In genomic region chr11:50717381-50717897, GRCm38 (mm10) we compare ENCODE assay signal across 13 mouse cellular contexts.
DNase-seq lines count a peak whose midpoint lies in the region; ATAC-seq and TF ChIP-seq lines count a peak whose summit lies in the region.
"Had no signal": no experiment of that assay in that cellular context is flagged by ENCODE, and none has a peak within 500 bp of the region (broad histone marks: within the 10 kb centered on the region; RNA-seq: fewer than 3 reads in every experiment).

No protein-coding gene starts in this region.

- no peak overlapping the region for H3K4me2 ChIP-seq in hindbrain, postnatal 0 days (ENCODE audit: low read depth, low read length)
- H3K4me2 ChIP-seq in hindbrain, embryonic 11.5 days (replicated peaks; ENCODE audit: low read depth, low read length): no peak overlapping the region
- no peak overlapping the region for H3K4me2 ChIP-seq in forebrain, embryonic 15.5 days (replicated peaks)
- H3K4me2 ChIP-seq in forebrain, embryonic 11.5 days (ENCODE audit: low read depth, low read length, severe bottlenecking): no peak overlapping the region
- H3K4me2 ChIP-seq: hindbrain, embryonic 14.5 days; liver, embryonic 15.5 days had no signal

- intact Hi-C loops in heart, postnatal 14 days (cut with DNase I): no loop called here

- WGBS in hindbrain, postnatal 0 days: 60% methylated on average over 12 of the region's 12 CpGs
- 64% methylated on average over 12 of the region's 12 CpGs for WGBS in hindbrain, embryonic 11.5 days
- WGBS in forebrain, embryonic 15.5 days: 77% methylated on average over 12 of the region's 12 CpGs
- 76% methylated on average over 12 of the region's 12 CpGs for WGBS in forebrain, embryonic 11.5 days

- H3K27me3 ChIP-seq in hindbrain, postnatal 0 days (ENCODE audit: insufficient read depth, low read length): no peaks in the 10 kb centered on the region
- no peaks in the 10 kb centered on the region for H3K27me3 ChIP-seq in hindbrain, embryonic 11.5 days (ENCODE audit: control insufficient read depth, insufficient read depth, low read length)
- H3K27me3 ChIP-seq in forebrain, embryonic 15.5 days: no peaks in the 10 kb centered on the region
- H3K27me3 ChIP-seq in forebrain, embryonic 11.5 days (ENCODE audit: control insufficient read depth, insufficient read depth, low read length): no peaks in the 10 kb centered on the region
- H3K27me3 ChIP-seq: liver, embryonic 15.5 days had no signal

- ATAC-seq in hindbrain, postnatal 0 days: peak; percentile 33; the same call in 1 of the 2 replicates
- ATAC-seq in hindbrain, embryonic 11.5 days (ENCODE audit: low FRiP score): no peak
- no peak for ATAC-seq in forebrain, embryonic 15.5 days (replicated peaks)
- ATAC-seq in forebrain, embryonic 11.5 days (replicated peaks; ENCODE audit: low FRiP score): no peak

- H3K27ac ChIP-seq in hindbrain, postnatal 0 days: no peak overlapping the region; the same call in 1 of the 2 replicates
- H3K27ac ChIP-seq in hindbrain, embryonic 11.5 days (ENCODE audit: low read depth, low read length): no peak overlapping the region
- no peak overlapping the region for H3K27ac ChIP-seq in forebrain, embryonic 15.5 days (replicated peaks)
- no peak overlapping the region for H3K27ac ChIP-seq in forebrain, embryonic 11.5 days (ENCODE audit: low read depth, low read length)
- H3K27ac ChIP-seq: forebrain, embryonic 10.5 days; hindbrain, embryonic 14.5 days; liver, embryonic 15.5 days had no signal

- no peaks in the 10 kb centered on the region for H3K36me3 ChIP-seq in hindbrain, postnatal 0 days (ENCODE audit: insufficient read depth, low read length)
- H3K36me3 ChIP-seq in hindbrain, embryonic 11.5 days (ENCODE audit: control insufficient read depth, insufficient read depth, low read length): no peaks in the 10 kb centered on the region
- no peaks in the 10 kb centered on the region for H3K36me3 ChIP-seq in forebrain, embryonic 15.5 days
- H3K36me3 ChIP-seq in forebrain, embryonic 11.5 days (ENCODE audit: control insufficient read depth, insufficient read depth, low read length): no peaks in the 10 kb centered on the region
- H3K36me3 ChIP-seq: forebrain, embryonic 10.5 days; liver, embryonic 15.5 days had no signal

- no peak for DNase-seq in hindbrain, postnatal 0 days (ENCODE audit: low spot score)
- no peak for DNase-seq in hindbrain, embryonic 11.5 days (ENCODE audit: low spot score)
- DNase-seq in urinary bladder, postnatal 14 days (ENCODE audit: low spot score): peak; percentile 43
- no peak for DNase-seq in urinary bladder, postnatal 4 days (ENCODE audit: low spot score in 2 of 2)
- peak; percentile 34 to 43 for DNase-seq in heart, postnatal 14 days
- no peak for DNase-seq in forebrain, embryonic 11.5 days (ENCODE audit: low spot score)
- no peak for DNase-seq in embryo, embryonic 9.5 days (ENCODE audit: extremely low spot score)
- DNase-seq: cerebellum, postnatal 25 days; kidney, postnatal 14 days had no signal

- no peak for TF ChIP-seq CTCF in hindbrain, postnatal 0 days (IDR thresholded peaks at IDR 0.05; ENCODE audit: low read depth)

- peaks cover 3% of the 10 kb centered on the region for H3K4me1 ChIP-seq in hindbrain, postnatal 0 days (ENCODE audit: insufficient read depth, low read length)
- H3K4me1 ChIP-seq in hindbrain, embryonic 11.5 days (replicated peaks; ENCODE audit: control insufficient read depth, insufficient read depth, low read length): 0 out of 2 replicates have a peak, but pooled peaks cover 2% of the 10 kb centered on the region
- H3K4me1 ChIP-seq in forebrain, embryonic 15.5 days: peaks cover 5% of the 10 kb centered on the region; the same call in 1 of the 2 replicates
- H3K4me1 ChIP-seq in forebrain, embryonic 11.5 days (replicated peaks; ENCODE audit: control insufficient read depth, insufficient read depth, low read length): no peaks in the 10 kb centered on the region
- H3K4me1 ChIP-seq: liver, embryonic 15.5 days had no signal

- H3K4me3 ChIP-seq in hindbrain, postnatal 0 days (ENCODE audit: low read length): no peak overlapping the region
- no peak overlapping the region for H3K4me3 ChIP-seq in hindbrain, embryonic 11.5 days (ENCODE audit: low read depth, low read length)
- H3K4me3 ChIP-seq in forebrain, embryonic 15.5 days: no peak overlapping the region
- H3K4me3 ChIP-seq in forebrain, embryonic 11.5 days (ENCODE audit: low read depth, low read length): no peak overlapping the region
- H3K4me3 ChIP-seq: forebrain, embryonic 10.5 days; liver, embryonic 15.5 days had no signal

- H3K9ac ChIP-seq in hindbrain, postnatal 0 days (replicated peaks; ENCODE audit: low read length): 0 out of 2 replicates have a peak overlapping the region, but pooled peaks have one; percentile 1
- no peak overlapping the region for H3K9ac ChIP-seq in hindbrain, embryonic 11.5 days (ENCODE audit: low read depth, low read length)
- no peak overlapping the region for H3K9ac ChIP-seq in forebrain, embryonic 15.5 days (replicated peaks)
- no peak overlapping the region for H3K9ac ChIP-seq in forebrain, embryonic 11.5 days (ENCODE audit: low read length)
- H3K9ac ChIP-seq: hindbrain, embryonic 14.5 days; liver, embryonic 15.5 days had no signal

- H3K9me3 ChIP-seq in hindbrain, postnatal 0 days (ENCODE audit: low read length): no peaks in the 10 kb centered on the region
- no peaks in the 10 kb centered on the region for H3K9me3 ChIP-seq in hindbrain, embryonic 11.5 days (ENCODE audit: control insufficient read depth, low read length)
- no peaks in the 10 kb centered on the region for H3K9me3 ChIP-seq in forebrain, embryonic 15.5 days
- no peaks in the 10 kb centered on the region for H3K9me3 ChIP-seq in forebrain, embryonic 11.5 days (ENCODE audit: control insufficient read depth, low read length)
- H3K9me3 ChIP-seq: forebrain, embryonic 10.5 days; liver, embryonic 15.5 days had no signal

Comparison
In these comparisons a context has a peak if more than half of its experiments do, and no peak if none do; other contexts are left out.
1. DNase-seq: peak in urinary bladder, postnatal 14 days (single experiment) and heart, postnatal 14 days (2 of 2); none in hindbrain, postnatal 0 days (single experiment), hindbrain, embryonic 11.5 days (single experiment), urinary bladder, postnatal 4 days (0 of 2), forebrain, embryonic 11.5 days (single experiment) and embryo, embryonic 9.5 days (single experiment).